Mouse (Mus musculus) heart, postnatal 14 days (tissue): ENCODE measurements around the gene Olfr507. TPM values are rescaled to one million over a fixed set of nuclear protein-coding genes. Genes with fewer than 3 reads are reported as not detected.
"Not testable (repeated sequence)": the region's sequence is repeated elsewhere in the genome, so short reads cannot be mapped to it uniquely, and the experiment has no call there.

Source experiments
- DNase-seq, 2 experiments: peaks; one replicate each; pipeline ENCODE4 v3.0.0; 2021 to 2022
- intact Hi-C: fragments of 180-260 bp; cut with DNase I; formaldehyde crosslinking; loops from one replicate; pipeline ENCODE4 v1.15.1; 2025
- long read RNA-seq, 2 experiments: library from polyadenylated mRNA; stranded (forward); transcript quantifications; one replicate each; pipeline ENCODE4 v2.0.0; 2021
- total RNA-seq, 2 experiments: library from RNA; stranded (reverse); gene quantifications; 2 replicates each; pipeline ENCODE4 v1.2.3; 2021

Olfr507 gene
- total RNA-seq: not detected
- long read RNA-seq, experiment 1: 0 reads
- long read RNA-seq, experiment 2: 0 reads

- intact Hi-C loops: no loop called here
- no peak for DNase-seq
Observed at GRCm38 (mm10) chr7:108621514-108621913, at the start of gene Olfr507. Gene Olfr507, plus strand, starts transcription at chr7:108621814.

DNA sequence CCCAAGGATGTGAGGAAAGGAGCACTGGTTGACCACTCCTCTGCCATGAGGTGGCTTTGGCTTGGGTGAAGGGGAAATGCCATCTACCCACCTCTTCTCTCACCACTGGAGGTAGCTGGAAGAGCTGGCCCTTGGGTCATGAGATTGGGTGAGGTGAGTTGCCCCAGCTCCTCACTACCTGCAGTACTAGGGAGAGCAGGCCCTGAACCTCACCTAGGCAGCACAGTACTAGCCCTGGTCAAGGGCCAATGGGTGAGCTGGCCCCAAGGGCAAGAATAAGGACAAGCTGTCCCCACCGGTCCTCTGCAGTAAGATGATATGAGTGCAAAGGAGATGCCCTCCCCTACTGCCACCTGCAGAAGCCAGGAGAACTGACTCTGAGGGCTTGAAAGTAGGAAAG is 31.8 kb upstream of the Olfr507 start:
- intact Hi-C loops: no loop called here

GRCm38 (mm10) chr7:108601916-108602315 is 19.7 kb upstream of the Olfr507 start:
- intact Hi-C loops, DNase-seq: not testable (repeated sequence)

More for the DNA sequence above, 31.8 kb upstream of the Olfr507 start:
- no peak for DNase-seq

DNA sequence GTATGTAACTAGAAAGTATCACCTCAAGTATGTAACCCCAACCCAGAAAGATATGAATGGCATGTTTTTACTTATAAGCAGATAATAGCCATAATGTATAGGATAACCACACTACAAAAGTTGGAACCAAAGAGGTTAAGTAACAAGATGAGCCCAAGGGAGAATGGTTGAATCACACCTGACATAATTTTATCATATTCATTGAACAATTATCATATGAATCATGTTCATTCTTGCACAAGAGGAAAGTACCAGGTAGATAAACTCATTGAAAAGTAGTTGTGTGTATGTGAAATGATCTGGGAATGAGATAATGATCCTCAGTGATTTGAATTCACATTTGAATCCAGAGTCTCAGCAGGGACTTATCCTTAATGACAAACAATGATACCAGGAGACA is 11.1 kb upstream of the Olfr507 start, which contains the start of gene Olfr506:
Gene Olfr506, plus strand, starts transcription at position 301 of the 400 bp plus-strand sequence.
- intact Hi-C loops: no loop called here
- DNase-seq: no peak

GRCm38 (mm10) chr7:108614110-108614509 is 7.5 kb upstream of the Olfr507 start:
- intact Hi-C loops: no loop called here
- no peak for DNase-seq

GRCm38 (mm10) chr7:108616781-108617180 is 4.8 kb upstream of the Olfr507 start:
- DNase-seq, intact Hi-C loops: not testable (repeated sequence)

DNA sequence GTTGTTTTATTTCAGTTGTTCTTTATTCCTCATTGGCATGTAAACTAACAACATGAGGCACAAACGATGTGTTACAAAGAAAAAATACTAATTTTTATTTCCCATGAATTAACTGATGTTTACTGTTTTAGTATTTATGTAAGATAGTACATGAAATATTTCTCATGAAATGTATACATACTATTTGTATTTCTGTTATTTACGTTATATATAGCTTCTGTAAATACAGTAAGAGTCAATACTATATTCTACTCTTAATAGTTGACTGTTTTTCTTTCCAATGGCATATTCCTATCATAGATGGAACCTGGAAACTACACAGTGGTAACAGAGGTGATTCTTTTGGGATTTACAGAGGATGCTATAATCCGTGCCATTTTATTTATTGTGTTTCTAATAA is 8.1 kb downstream of the Olfr507 start, which contains the start of gene Olfr508:
Gene Olfr508, plus strand, starts transcription at position 301 of the 400 bp plus-strand sequence.
- no peak for DNase-seq
- intact Hi-C loops: no loop called here

GRCm38 (mm10) chr7:108651806-108652205 is 30.2 kb downstream of the Olfr507 start, which contains the start of gene Olfr509:
Gene Olfr509, minus strand, starts transcription at chr7:108651906.
- DNase-seq: no peak
- intact Hi-C loops: no loop called here

DNA sequence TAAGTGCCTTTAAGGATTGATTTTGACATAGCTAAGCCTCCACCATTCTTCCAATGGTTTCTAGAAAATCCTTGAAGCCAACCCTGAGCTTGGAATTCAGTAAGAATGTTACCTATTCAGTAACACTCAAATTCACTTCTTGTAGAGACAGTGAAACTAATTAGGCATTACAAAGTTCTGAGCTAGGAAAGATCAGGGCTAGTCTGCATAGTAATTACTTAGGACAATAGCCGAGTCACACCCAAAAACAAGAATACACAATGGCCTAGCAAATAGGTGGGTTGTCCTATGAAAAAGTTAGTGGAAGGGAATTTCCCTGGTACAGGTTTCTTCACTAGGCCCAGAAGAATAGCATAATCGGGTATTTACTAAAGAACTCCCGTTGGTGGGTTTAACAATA is 40.8 kb downstream of the Olfr507 start:
- intact Hi-C loops: no loop called here
- no peak for DNase-seq

DNA sequence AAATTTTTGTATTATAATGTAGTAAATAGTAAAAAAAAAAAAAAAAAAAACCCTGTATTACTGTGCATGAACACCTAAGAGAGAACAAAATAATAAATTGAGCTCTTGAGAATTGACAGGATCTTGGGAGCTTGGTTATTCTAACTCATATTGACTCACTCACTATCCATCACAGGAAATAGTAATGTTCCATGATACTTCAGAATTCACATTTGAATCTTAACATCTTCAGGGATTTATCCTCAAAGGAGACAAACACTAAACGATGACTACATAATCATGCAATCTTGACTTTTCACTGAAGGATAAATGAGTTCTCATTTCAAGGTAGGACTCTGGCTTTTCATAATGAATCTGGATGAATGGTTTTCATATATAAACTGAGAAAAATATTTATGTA is 44.5 kb downstream of the Olfr507 start, which contains the start of gene Olfr510:
Gene Olfr510, plus strand, starts transcription at position 301 of the 400 bp plus-strand sequence.
- intact Hi-C loops: no loop called here
- DNase-seq: no peak

DNA sequence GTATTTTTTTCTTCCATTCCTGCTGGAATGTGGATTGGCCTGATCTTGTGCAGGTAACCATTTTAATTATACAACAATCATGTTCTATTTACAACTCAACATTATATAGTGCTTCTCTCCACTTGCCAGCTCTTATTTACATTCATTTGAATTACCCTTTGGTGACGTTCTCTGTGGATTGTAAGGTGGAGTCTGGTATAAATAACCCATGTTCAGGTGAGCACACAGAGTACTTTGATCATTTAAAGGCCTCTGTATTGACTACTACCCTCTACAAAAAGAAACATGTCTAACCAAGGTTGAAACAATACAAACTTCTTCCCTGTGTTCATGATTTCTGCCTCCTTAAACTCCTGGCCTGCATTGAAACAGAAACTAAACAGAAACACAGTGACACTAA is 49.4 kb downstream of the Olfr507 start:
- intact Hi-C loops: no loop called here
- no peak for DNase-seq

Other genes with a start within 250 kb of the Olfr507 start
- not detected for gene Olfr495, start 228.6 kb upstream of the Olfr507 start, total RNA-seq
- not detected for gene Olfr497, start 201.4 kb upstream of the Olfr507 start, total RNA-seq
- not detected for gene Olfr498, start 156.5 kb upstream of the Olfr507 start, total RNA-seq
- gene Olfr502, start 96.7 kb upstream of the Olfr507 start, total RNA-seq: not detected
- not detected for gene Olfr503, start 77.3 kb upstream of the Olfr507 start, total RNA-seq
- gene Olfr504, start 56.0 kb upstream of the Olfr507 start, total RNA-seq: not detected
- gene Olfr506, start 11.0 kb upstream of the Olfr507 start, total RNA-seq: not detected
- gene Olfr508, start 8.2 kb downstream of the Olfr507 start, total RNA-seq: not detected
- not detected for gene Olfr509, start 30.1 kb downstream of the Olfr507 start, total RNA-seq
- not detected for gene Olfr510, start 44.6 kb downstream of the Olfr507 start, total RNA-seq
- not detected for gene Olfr512, start 91.5 kb downstream of the Olfr507 start, total RNA-seq
- gene Olfr513, start 129.2 kb downstream of the Olfr507 start, total RNA-seq: not detected
- not detected for gene Olfr514, start 204.2 kb downstream of the Olfr507 start, total RNA-seq
- not detected for gene Olfr516, start 228.7 kb downstream of the Olfr507 start, total RNA-seq